Mouse (Mus musculus) adrenal gland, adult 18-20 months (tissue): ENCODE measurements around the gene Depp1. TPM values are rescaled to one million over a fixed set of nuclear protein-coding genes. Genes with fewer than 3 reads are reported as not detected.

Source experiments
- DNase-seq, 2 experiments: peaks; one replicate each; pipeline ENCODE4 v3.0.0; 2021 to 2022; ENCODE audit warnings: low spot score in 2 of 2
- total RNA-seq, 2 experiments: library from RNA; stranded (reverse); gene quantifications; 1 replicate in 1 of 2; 2 replicates in 1 of 2; pipeline ENCODE4 v1.2.3; 2021

Depp1 gene
- total RNA-seq, 2 experiments from 2014 or later, result 10.1 to 23.1 TPM

GRCm38 (mm10) chr6:116647763-116648162 lies 2.6 kb upstream of the Depp1 start:
- DNase-seq, result no peak

DNA sequence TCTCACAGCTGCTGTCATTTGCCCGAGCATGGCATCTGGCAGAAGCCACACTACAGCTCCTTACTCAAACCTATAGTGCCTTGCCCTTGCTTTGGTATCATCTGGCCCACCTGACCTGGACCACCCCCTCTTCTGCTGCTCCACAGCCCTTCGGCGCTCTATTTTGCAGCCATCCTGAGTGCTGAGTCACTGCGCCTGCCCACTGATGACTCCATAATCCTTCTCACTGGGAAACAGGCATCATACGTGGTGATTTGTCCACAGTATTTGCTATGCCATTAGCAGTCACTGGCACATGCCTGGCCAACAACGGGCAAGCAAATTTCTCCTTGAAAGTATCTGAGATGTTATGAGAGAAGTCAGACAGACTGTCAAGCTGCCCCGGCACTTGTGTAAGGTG lies 598 bp upstream of the Depp1 start:
- no peak for DNase-seq

DNA sequence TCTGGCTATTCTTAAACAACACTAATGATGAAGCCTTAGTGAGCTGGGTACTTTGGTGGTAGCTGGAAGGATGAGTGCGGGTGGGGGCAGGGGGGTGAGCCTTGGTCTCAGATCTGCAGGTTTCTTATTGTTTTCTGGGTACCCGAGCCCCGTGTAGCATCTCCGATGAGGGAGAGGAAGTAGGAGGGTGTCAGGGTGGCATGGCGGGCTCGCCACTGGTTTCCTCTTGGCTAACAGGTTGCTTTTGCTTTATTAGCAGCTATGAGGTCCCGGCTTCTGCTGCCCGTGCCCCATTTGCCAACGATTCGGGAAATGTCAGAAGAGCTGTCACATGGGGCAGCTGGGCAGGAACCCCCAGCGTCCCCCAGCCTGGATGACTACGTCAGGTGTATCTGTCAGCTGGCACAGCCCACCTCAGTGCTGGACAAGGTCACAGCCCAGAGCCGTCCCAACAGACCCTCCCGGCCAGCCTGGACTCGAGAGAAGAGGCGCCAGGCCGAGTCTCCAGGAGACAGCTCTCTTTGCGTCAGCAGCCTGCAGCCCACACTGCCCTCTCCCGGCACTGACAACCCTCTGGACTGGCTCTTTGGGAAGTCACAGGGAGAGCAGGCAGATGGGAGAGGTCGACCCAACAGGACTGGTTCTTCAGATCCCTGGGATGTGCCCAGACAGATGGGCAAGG lies 1.2 kb downstream of the Depp1 start:
- peak in 1 of 2 experiments; percentile 41 for DNase-seq

GRCm38 (mm10) chr6:116653191-116653590 lies 2.8 kb downstream of the Depp1 start:
- no peak for DNase-seq

DNA sequence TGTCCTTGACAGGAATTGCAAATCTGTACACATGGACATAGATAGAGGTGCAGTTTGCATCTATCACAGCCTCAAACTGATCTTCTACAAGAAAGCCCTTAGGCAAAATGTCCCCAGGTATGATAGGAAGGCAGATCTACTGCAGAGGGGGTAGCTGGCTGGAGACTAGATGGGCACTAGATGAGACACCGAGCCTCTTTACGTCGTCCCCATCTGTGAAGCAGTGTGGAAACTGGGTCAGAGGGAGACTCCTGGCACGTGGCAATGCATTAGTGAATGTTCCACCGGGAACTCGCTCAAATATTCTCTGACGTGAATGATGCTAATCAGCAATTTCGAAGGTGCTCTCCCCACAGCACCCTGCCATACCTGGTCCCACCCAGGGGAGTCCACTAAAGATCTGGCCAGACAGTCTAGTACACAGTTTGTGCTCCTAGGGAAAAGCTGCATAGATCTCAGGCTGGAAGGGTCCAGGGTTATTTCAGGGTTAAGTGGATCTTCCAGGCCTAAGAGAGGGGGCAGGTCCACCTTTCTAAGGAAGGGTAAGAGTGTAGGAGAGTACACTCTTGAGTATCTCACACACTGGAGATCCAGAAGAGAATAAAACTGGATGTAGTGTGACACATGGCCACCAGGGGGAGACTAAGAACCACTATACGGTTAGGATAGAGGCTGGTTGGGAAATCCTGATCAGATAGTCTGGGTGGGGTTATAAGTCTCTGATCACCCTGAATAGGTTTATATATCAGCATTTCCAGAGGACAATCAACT lies 3.5 kb downstream of the Depp1 start:
- DNase-seq, result peak; percentile 43 to 48

- DNase-seq, result no peak
Observed at GRCm38 (mm10) chr6:116663364-116663763, 13.0 kb downstream of the Depp1 start.

GRCm38 (mm10) chr6:116664031-116664430 lies 13.6 kb downstream of the Depp1 start:
- no peak for DNase-seq

- DNase-seq, result no peak
Observed at GRCm38 (mm10) chr6:116664830-116665229, 14.4 kb downstream of the Depp1 start.

DNA sequence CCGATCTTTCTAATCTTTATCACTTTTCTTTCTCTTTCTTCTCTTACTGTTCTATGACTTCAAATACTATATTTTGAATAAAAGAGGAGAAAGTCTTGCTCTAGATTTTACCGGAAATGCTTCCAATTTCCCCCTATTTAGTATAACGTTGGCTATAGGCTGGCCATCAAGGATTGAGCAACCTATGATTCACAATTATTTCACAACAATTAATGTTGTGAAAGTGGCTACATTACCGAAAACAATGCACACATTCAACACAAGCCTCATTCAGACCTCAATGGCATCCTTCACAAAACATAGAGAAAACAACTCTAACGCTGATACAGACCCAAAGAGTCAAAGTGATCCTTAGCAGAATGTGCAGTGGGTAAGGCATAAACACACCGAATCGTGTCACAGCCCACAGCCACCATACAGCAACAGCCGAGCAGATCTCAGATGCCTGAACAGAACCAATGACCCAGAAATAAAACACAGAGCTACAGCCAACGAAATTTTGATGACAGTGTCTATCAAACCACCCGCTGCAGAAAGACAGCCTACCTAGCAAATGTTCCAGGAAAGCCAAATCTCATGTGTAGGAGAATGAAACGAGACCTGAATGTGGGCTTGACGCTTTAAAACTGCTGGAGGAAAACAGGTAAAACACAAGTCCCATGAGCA lies 15.8 kb downstream of the Depp1 start:
- no peak for DNase-seq

- DNase-seq, result no peak
Observed at GRCm38 (mm10) chr6:116666892-116667291, 16.5 kb downstream of the Depp1 start.

DNA sequence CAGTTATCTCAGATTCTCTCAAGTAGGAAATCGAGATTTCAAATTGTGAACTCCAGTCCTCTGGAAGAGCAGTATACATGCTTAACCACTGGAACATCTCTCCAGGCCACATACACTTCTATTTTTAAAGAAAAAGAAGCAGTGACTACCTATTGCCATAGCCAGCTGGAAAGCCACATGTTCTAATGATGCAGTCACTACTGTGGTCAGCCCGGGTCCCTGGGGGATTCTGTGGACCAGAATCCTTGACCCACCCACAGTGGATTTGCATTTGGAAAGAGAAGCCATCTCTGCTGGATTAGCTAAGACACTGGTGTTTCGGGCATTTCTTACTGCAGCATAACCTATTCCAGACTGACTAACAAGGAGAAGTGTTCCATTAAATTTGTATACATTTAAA lies 17.0 kb downstream of the Depp1 start:
- no peak for DNase-seq

- DNase-seq, result no peak
Observed at GRCm38 (mm10) chr6:116668682-116669470, 18.5 kb downstream of the Depp1 start.

- no peak for DNase-seq
Observed at GRCm38 (mm10) chr6:116670144-116670543, 19.7 kb downstream of the Depp1 start.

DNA sequence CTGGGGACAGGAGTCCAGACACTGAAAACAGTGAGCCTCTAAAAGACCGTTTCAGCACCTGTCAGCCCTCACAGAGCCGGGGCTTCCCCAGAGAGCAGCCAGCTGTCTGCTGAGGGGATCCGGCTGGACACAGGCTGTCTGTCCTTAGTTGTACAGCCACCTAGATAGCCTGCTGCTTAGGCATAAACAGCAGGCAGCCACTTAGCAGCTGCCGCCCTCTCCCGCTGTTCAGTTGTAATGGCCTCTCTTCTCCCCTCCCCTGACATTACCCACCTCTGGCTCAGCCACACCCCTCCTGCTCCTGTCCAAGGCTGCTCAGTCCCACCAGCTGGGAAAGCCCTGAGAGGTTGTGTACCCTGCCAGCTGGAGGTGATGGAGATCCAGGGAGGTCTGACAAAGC lies 20.6 kb downstream of the Depp1 start:
- no peak for DNase-seq

GRCm38 (mm10) chr6:116671768-116672167 lies 21.4 kb downstream of the Depp1 start:
- DNase-seq, result no peak

DNA sequence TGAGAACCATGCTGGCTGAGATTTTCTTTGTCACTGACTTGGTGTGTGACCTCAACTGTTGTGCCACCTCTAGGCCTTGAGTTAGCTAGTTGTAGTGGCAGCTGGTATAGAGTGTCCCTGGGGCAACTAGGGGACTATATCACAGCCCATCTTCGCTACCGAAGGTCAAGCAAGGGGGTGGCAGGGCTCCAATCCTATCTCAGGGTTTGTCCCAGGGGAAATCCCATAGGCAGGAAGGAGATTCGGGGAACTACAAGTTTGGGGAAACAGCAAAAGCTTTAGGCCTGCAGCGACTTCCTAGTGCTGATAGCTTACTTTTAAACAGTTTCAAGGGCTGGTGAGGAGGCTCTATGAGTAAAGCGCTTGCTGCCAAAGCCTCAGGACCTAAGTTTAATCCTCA lies 21.9 kb downstream of the Depp1 start:
- DNase-seq, result no peak

GRCm38 (mm10) chr6:116673471-116674282 lies 23.3 kb downstream of the Depp1 start, which contains the start of gene Rassf4:
Rassf4 (minus strand) TSS chr6:116673952.
- peak; percentile 67 to 69 for DNase-seq

- no peak for DNase-seq
Observed at GRCm38 (mm10) chr6:116674283-116674886, 24.0 kb downstream of the Depp1 start.

DNA sequence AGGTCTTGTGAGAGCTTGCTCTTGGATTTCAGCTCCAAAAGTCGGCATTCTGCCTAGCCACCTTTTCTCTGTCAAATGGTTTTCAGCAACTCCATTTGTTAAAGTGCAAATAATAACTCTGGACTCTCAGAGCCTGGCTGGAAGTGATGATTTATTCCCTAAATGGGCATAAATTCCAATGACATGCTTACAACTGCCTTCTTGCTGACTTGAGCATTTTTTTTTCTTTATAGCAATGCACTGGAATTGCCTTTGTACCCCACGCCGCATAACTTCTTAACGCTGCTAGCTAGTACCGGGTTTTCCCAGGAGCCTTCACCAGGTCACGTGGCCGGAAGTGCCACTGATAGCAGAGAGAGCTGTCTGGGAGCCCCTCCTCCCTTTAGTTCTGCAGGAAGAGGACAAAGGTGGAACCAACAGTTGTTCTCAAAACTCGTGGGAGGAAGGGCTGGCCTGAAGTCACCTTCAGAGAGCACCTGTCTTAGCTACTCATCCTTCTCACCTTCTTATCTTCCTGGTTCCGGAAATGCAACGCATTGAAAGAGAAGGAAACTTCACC lies 26.0 kb downstream of the Depp1 start:
- no peak for DNase-seq

DNA sequence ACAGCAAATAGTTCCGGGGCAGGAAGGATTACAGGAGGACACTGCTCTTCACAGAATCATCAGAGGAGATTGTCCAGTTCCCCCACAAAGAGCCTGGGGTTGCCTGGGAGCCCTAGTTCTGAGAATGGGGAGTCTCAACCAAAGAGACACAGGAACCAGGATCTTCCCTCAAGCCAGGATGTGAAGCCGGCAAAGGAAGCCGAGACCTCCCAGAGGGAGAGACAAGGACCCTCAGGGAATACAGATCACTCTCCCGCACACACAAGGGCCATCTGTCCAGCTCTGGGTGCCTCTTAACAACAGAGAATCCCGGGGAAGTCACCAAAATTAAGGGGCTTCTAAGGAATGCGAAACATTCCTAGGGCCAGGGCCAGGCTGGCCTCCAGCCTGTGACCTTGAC lies 26.9 kb downstream of the Depp1 start:
- DNase-seq, result no peak
